Mouse (Mus musculus) spleen, adult 2 months (tissue): ENCODE measurements at regions not wholly inside any gene's neighbourhood (a gene's known extent, or its start where the extent isn't known, plus 50 kb on each side); places are given as distances from the start of the nearest gene placed in this dataset.

ENCODE experiments used
- CTCF ChIP-seq: fragments of 200-500 bp; IDR thresholded peaks from 2 replicates; pipeline ENCODE4 v1.5.1; 2011; ENCODE audit warnings: mild to moderate bottlenecking, inconsistent platforms; ENCODE audit not compliant: insufficient read depth, insufficient read length, insufficient replicate concordance; ENCODE audit errors: extremely low read depth
- POLR2A ChIP-seq: fragments of 200-500 bp; IDR thresholded peaks from 2 replicates; pipeline ENCODE4 v1.6.1; 2011; ENCODE audit warnings: low read depth, low read length, inconsistent platforms

GRCm38 (mm10) chr16:51543769-51544168 lies 487.3 kb upstream of the Cblb start:
- no peak for TF ChIP-seq CTCF
- TF ChIP-seq POLR2A, result no peak
